Mouse (Mus musculus) ES-Bruce4 (cell line): ENCODE measurements at regions not wholly inside any gene's neighbourhood (a gene's known extent, or its start where the extent isn't known, plus 50 kb on each side); places are given as distances from the start of the nearest gene placed in this dataset.
A peak's percentile ranks its signal among the peaks of the same experiment; 100 is the strongest.

Source experiments
- H3K27ac ChIP-seq: 2 replicates; pipeline ENCODE4 v1.5.1; 2012; ENCODE audit warnings: low read length, inconsistent platforms; ENCODE audit not compliant: insufficient read depth
- H3K27me3 ChIP-seq: 2 replicates; pipeline ENCODE4 v1.6.1; 2012; ENCODE audit warnings: mild to moderate bottlenecking, low read length, inconsistent platforms; ENCODE audit not compliant: control insufficient read depth, poor library complexity, insufficient read depth, severe bottlenecking
- H3K36me3 ChIP-seq: 2 replicates; pipeline ENCODE4 v1.6.1; 2012; ENCODE audit warnings: inconsistent platforms, mild to moderate bottlenecking, low read length, moderate library complexity; ENCODE audit not compliant: control insufficient read depth, poor library complexity, insufficient read depth, severe bottlenecking
- H3K4me1 ChIP-seq: one replicate; pipeline ENCODE4 v1.8.1; 2011; ENCODE audit warnings: low read length; ENCODE audit not compliant: control insufficient read depth, insufficient read depth
- H3K4me3 ChIP-seq: 2 replicates; pipeline ENCODE4 v1.5.1; 2011; ENCODE audit warnings: low read depth, mild to moderate bottlenecking, low read length
- H3K9ac ChIP-seq: 2 replicates; pipeline ENCODE4 v1.6.1; 2012; ENCODE audit warnings: low read depth, mild to moderate bottlenecking, inconsistent platforms; ENCODE audit not compliant: poor library complexity, severe bottlenecking
- H3K9me3 ChIP-seq: replicated peaks from 2 replicates; pipeline ENCODE4 v1.6.1; 2012; ENCODE audit warnings: mild to moderate bottlenecking, low read length, inconsistent platforms; ENCODE audit not compliant: control insufficient read depth, poor library complexity, insufficient read depth, severe bottlenecking
- CTCF ChIP-seq: IDR thresholded peaks from one replicate; pipeline ENCODE4 v1.8.1; 2011; ENCODE audit warnings: low read depth, low read length
- EP300 ChIP-seq: IDR thresholded peaks from 2 replicates; pipeline ENCODE4 v1.6.1; 2011; ENCODE audit warnings: low read depth, low read length; ENCODE audit not compliant: insufficient read depth
- POLR2A ChIP-seq: IDR thresholded peaks from one replicate; pipeline ENCODE4 v1.8.1; 2011; ENCODE audit warnings: low read length; ENCODE audit not compliant: insufficient read depth

DNA sequence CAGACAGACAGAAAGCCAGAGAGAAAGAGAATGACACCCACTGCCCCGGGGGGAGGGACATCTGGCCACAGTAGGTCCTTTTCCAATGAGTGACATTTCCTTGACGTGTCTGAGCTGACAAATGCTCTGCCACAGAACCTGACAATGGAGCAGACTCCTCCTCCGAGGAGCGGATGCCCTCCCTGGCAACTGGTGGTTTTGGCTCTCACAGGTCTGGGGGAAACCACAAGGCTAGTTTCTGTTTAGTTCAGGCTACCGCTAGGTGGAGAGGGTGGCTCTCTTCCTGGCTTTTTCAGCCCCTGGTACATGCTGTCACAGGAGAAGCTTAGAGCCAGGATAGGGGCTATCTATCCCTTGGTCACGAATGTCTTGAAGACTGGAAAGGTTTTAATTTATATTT lies 196.7 kb downstream of the Ly86 start:
- Histone ChIP-seq H3K36me3 (no peaks in the 10 kb centered on the region), H3K4me3 (no peak overlapping the region), H3K9ac (no peak overlapping the region), H3K4me1 (no peaks in the 10 kb centered on the region), H3K27me3 (no peaks in the 10 kb centered on the region), H3K9me3 (no peaks in the 10 kb centered on the region), H3K27ac (no peak overlapping the region)
- no peak for TF ChIP-seq EP300
- peak; percentile 12 for TF ChIP-seq CTCF

DNA sequence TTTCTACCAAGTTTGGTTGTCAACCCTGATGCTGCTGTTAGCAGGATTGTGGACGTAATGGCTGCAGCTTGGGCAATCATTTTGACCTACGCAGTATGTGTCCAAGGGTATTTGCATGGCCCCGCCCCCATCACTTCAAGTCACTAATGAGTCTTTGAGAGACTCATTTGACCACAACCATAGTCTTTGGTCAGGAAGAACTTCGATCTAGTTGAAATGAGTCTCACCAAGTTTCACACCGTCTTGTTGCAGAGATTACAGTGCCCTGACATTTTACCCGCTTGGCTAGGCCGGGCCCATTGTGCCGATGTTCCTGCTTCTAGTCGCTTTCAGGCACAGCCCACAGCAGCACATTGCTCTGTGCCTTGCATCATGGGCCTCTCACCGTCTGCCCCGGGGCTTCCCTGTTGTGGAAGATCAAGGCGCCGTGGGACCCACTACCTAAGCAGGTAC lies 197.8 kb downstream of the Ly86 start:
- no peak overlapping the region for H3K9ac ChIP-seq
- peaks cover 6% of the 10 kb centered on the region for H3K4me1 ChIP-seq
- H3K9me3 ChIP-seq: no peaks in the 10 kb centered on the region
- TF ChIP-seq POLR2A (no peak), EP300 (no peak), CTCF (no peak)
- no peak overlapping the region for H3K27ac ChIP-seq
- H3K4me3 ChIP-seq: peak overlapping the region; percentile 0; the same call in 1 of the 2 replicates
- no peaks in the 10 kb centered on the region for H3K27me3 ChIP-seq
- H3K36me3 ChIP-seq: no peaks in the 10 kb centered on the region

DNA sequence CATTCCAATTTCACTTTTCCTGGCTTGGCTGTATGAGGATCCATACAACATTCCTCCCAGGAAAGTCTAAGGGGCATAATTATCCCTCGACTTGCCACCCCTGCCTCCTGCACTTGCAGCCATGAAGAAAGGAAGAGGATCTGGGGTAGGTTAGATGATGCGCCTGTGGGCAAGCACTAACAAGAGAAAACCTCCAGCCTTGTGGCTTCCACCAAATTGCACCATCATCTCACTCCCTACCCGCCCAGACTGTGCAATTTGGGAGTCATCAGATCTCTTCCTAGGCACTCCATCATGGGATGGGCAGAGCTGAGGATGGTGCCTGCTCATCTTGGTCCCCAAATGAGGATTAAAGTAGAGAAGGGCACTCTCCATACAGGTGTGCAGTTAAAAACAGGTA lies 198.8 kb downstream of the Ly86 start:
- no peak overlapping the region for H3K4me3 ChIP-seq
- H3K27ac ChIP-seq: no peak overlapping the region
- TF ChIP-seq CTCF (no peak), POLR2A (no peak), EP300 (no peak)
- H3K9ac ChIP-seq: no peak overlapping the region
- peaks cover 11% of the 10 kb centered on the region for H3K4me1 ChIP-seq
- no peaks in the 10 kb centered on the region for H3K27me3 ChIP-seq
- no peaks in the 10 kb centered on the region for H3K9me3 ChIP-seq
- no peaks in the 10 kb centered on the region for H3K36me3 ChIP-seq

GRCm38 (mm10) chr13:37544696-37545095 lies 199.7 kb downstream of the Ly86 start:
- no peak overlapping the region for H3K9ac ChIP-seq
- H3K9me3 ChIP-seq: no peaks in the 10 kb centered on the region
- no peaks in the 10 kb centered on the region for H3K36me3 ChIP-seq
- peaks cover 11% of the 10 kb centered on the region for H3K4me1 ChIP-seq
- TF ChIP-seq CTCF (no peak), EP300 (no peak), POLR2A (no peak)
- no peaks in the 10 kb centered on the region for H3K27me3 ChIP-seq
- H3K4me3 ChIP-seq: no peak overlapping the region
- H3K27ac ChIP-seq: no peak overlapping the region

- Histone ChIP-seq H3K9ac (no peak overlapping the region), H3K27ac (peak overlapping the region; percentile 42; the same call in 1 of the 2 replicates), H3K9me3 (no peaks in the 10 kb centered on the region), H3K36me3 (no peaks in the 10 kb centered on the region), H3K4me1 (peaks cover 11% of the 10 kb centered on the region), H3K4me3 (no peak overlapping the region), H3K27me3 (no peaks in the 10 kb centered on the region)
- TF ChIP-seq EP300 (no peak), CTCF (no peak), POLR2A (no peak)
These were observed 201.5 kb downstream of the Ly86 start for GRCm38 (mm10) chr13:37546556-37546955.

DNA sequence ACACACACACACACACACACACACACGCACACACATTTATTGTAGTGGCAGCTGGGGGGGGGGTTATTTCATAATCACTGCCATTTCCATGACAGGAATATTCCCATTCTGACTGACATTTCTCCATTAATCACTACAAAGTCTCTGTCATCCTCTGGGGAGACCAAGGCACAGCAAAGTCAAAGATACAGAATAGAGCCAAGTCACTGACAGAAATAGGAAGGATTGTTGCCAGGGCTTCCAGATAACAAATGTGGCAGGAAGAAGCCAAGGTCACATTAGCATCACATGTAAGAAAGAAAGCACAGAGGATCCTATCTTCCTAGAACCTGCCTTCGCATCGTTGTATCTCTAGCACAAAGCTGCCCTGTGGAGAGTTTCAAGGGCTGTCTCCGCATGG lies 205.6 kb downstream of the Ly86 start:
- no peaks in the 10 kb centered on the region for H3K9me3 ChIP-seq
- no peaks in the 10 kb centered on the region for H3K36me3 ChIP-seq
- H3K27me3 ChIP-seq: no peaks in the 10 kb centered on the region
- no peak overlapping the region for H3K27ac ChIP-seq
- TF ChIP-seq POLR2A (no peak), EP300 (no peak), CTCF (no peak)
- peaks cover 11% of the 10 kb centered on the region for H3K4me1 ChIP-seq
- no peak overlapping the region for H3K9ac ChIP-seq
- no peak overlapping the region for H3K4me3 ChIP-seq
